Comparison of ENCODE assay signal across 10 mouse cellular contexts in genomic region chr9:97344767-97345297, GRCm38 (mm10). TPM values are rescaled to one million over a fixed set of nuclear protein-coding genes. Genes with fewer than 3 reads are reported as not detected.
A peak's percentile ranks its signal among the peaks of the same experiment; 100 is the strongest.
DNase-seq lines count a peak whose midpoint lies in the region; ATAC-seq and TF ChIP-seq lines count a peak whose summit lies in the region.
"Had no signal": no experiment of that assay in that cellular context is flagged by ENCODE, and none has a peak within 500 bp of the region (broad histone marks: within the 10 kb centered on the region; RNA-seq: fewer than 3 reads in every experiment).

No protein-coding gene starts in this region.

- no peak overlapping the region for H3K27ac ChIP-seq in midbrain, embryonic 14.5 days (replicated peaks; ENCODE audit: low read depth, low read length)
- no peak overlapping the region for H3K27ac ChIP-seq in midbrain, embryonic 16.5 days (ENCODE audit: low read length)
- no peak overlapping the region for H3K27ac ChIP-seq in intestine, embryonic 16.5 days (ENCODE audit: low read length)
- no peak overlapping the region for H3K27ac ChIP-seq in limb, embryonic 14.5 days (replicated peaks; ENCODE audit: low read depth, low read length)
- peak overlapping the region; percentile 21; the same call in 1 of the 2 replicates for H3K27ac ChIP-seq in stomach, embryonic 14.5 days (ENCODE audit: low read length)
- H3K27ac ChIP-seq: embryonic facial prominence, embryonic 13.5 days; layer of hippocampus, adult 2 months had no signal

- H3K9me3 ChIP-seq in midbrain, embryonic 14.5 days (ENCODE audit: control insufficient read depth, low read length) = peaks cover 4% of the 10 kb centered on the region; the same call in 1 of the 2 replicates
- no peaks in the 10 kb centered on the region; the same call in 1 of the 2 replicates for H3K9me3 ChIP-seq in midbrain, embryonic 16.5 days (replicated peaks; ENCODE audit: control insufficient read depth, low read length, poor library complexity, severe bottlenecking)
- H3K9me3 ChIP-seq in intestine, embryonic 16.5 days (ENCODE audit: control insufficient read depth, low read length) = no peaks in the 10 kb centered on the region
- no peaks in the 10 kb centered on the region for H3K9me3 ChIP-seq in limb, embryonic 14.5 days (ENCODE audit: control insufficient read depth, low read length)
- no peaks in the 10 kb centered on the region for H3K9me3 ChIP-seq in stomach, embryonic 14.5 days (ENCODE audit: control insufficient read depth, low read depth, low read length)
- H3K9me3 ChIP-seq: embryonic facial prominence, embryonic 13.5 days had no signal

- TF ChIP-seq POLR2A in limb, embryonic 14.5 days (IDR thresholded peaks at IDR 0.05; ENCODE audit: borderline replicate concordance, extremely low read depth, insufficient read depth, insufficient read length) = no peak

- WGBS in midbrain, embryonic 14.5 days = 80% methylated on average over 12 of the region's 12 CpGs
- 71% methylated on average over 12 of the region's 12 CpGs for WGBS in midbrain, embryonic 16.5 days
- WGBS in intestine, embryonic 16.5 days = 31% methylated on average over 12 of the region's 12 CpGs
- whole genome bisulfite sequencing in limb, embryonic 14.5 days = 41% methylated on average over 12 of the region's 12 CpGs
- WGBS in stomach, embryonic 14.5 days = 31% methylated on average over 12 of the region's 12 CpGs

- no peaks in the 10 kb centered on the region for H3K27me3 ChIP-seq in midbrain, embryonic 14.5 days (ENCODE audit: control insufficient read depth, insufficient read depth, low read length)
- no peaks in the 10 kb centered on the region for H3K27me3 ChIP-seq in midbrain, embryonic 16.5 days (ENCODE audit: control insufficient read depth, insufficient read depth, low read depth, low read length)
- no peaks in the 10 kb centered on the region for H3K27me3 ChIP-seq in intestine, embryonic 16.5 days (replicated peaks; ENCODE audit: control insufficient read depth, insufficient read depth, low read length)
- no peaks in the 10 kb centered on the region for H3K27me3 ChIP-seq in limb, embryonic 14.5 days (ENCODE audit: control insufficient read depth, insufficient read depth, low read length)
- no peaks in the 10 kb centered on the region for H3K27me3 ChIP-seq in stomach, embryonic 14.5 days (ENCODE audit: control insufficient read depth, insufficient read depth, low read length)
- H3K27me3 ChIP-seq: embryonic facial prominence, embryonic 13.5 days had no signal

- H3K36me3 ChIP-seq in midbrain, embryonic 14.5 days (ENCODE audit: control insufficient read depth, insufficient read depth, low read length) = no peaks in the 10 kb centered on the region
- no peaks in the 10 kb centered on the region for H3K36me3 ChIP-seq in midbrain, embryonic 16.5 days (ENCODE audit: control insufficient read depth, insufficient read depth, low read length)
- no peaks in the 10 kb centered on the region for H3K36me3 ChIP-seq in intestine, embryonic 16.5 days (ENCODE audit: control insufficient read depth, insufficient read depth, low read length)
- H3K36me3 ChIP-seq in limb, embryonic 14.5 days (ENCODE audit: control insufficient read depth, insufficient read depth, low read length) = no peaks in the 10 kb centered on the region
- no peaks in the 10 kb centered on the region for H3K36me3 ChIP-seq in stomach, embryonic 14.5 days (ENCODE audit: control insufficient read depth, insufficient read depth, low read length)
- H3K36me3 ChIP-seq: embryonic facial prominence, embryonic 13.5 days had no signal

- H3K4me2 ChIP-seq in midbrain, embryonic 14.5 days (ENCODE audit: low read length) = no peak overlapping the region
- no peak overlapping the region for H3K4me2 ChIP-seq in midbrain, embryonic 16.5 days (ENCODE audit: low read length)
- peak overlapping the region; percentile 20; the same call in 1 of the 2 replicates for H3K4me2 ChIP-seq in intestine, embryonic 16.5 days (ENCODE audit: low read depth, low read length)
- H3K4me2 ChIP-seq in limb, embryonic 14.5 days (replicated peaks; ENCODE audit: low read depth, low read length, severe bottlenecking) = no peak overlapping the region
- no peak overlapping the region for H3K4me2 ChIP-seq in stomach, embryonic 14.5 days (replicated peaks; ENCODE audit: low read depth, low read length)
- H3K4me2 ChIP-seq: embryonic facial prominence, embryonic 13.5 days had no signal

- ATAC-seq in midbrain, embryonic 14.5 days (ENCODE audit: low FRiP score, low TSS enrichment) = no peak
- ATAC-seq in midbrain, embryonic 16.5 days = no peak
- ATAC-seq in intestine, embryonic 16.5 days = peak; percentile 80
- ATAC-seq in limb, embryonic 14.5 days (ENCODE audit: low FRiP score, low read depth) = no peak
- peak; percentile 64 for ATAC-seq in stomach, embryonic 14.5 days (ENCODE audit: insufficient number of reproducible peaks, insufficient read depth, low FRiP score, low read depth)

- DNase-seq in midbrain, embryonic 14.5 days = peak; percentile 67
- peak; percentile 68 for DNase-seq in limb, embryonic 14.5 days (ENCODE audit: low spot score)
- DNase-seq in embryo, embryonic 10.5 days (ENCODE audit: low spot score) = no peak
- no peak for DNase-seq in thymus, postnatal 14 days

- H3K4me3 ChIP-seq in midbrain, embryonic 14.5 days (replicated peaks; ENCODE audit: low read depth, low read length) = no peak overlapping the region
- no peak overlapping the region for H3K4me3 ChIP-seq in midbrain, embryonic 16.5 days (ENCODE audit: low read depth, low read length)
- H3K4me3 ChIP-seq in intestine, embryonic 16.5 days (ENCODE audit: low read length) = no peak overlapping the region
- no peak overlapping the region for H3K4me3 ChIP-seq in limb, embryonic 14.5 days (replicated peaks; ENCODE audit: low read length)
- H3K4me3 ChIP-seq in stomach, embryonic 14.5 days (ENCODE audit: low read depth, low read length) = no peak overlapping the region
- H3K4me3 ChIP-seq: embryonic facial prominence, embryonic 13.5 days; layer of hippocampus, adult 2 months had no signal

- no peak overlapping the region for H3K9ac ChIP-seq in midbrain, embryonic 14.5 days (replicated peaks; ENCODE audit: low read length)
- no peak overlapping the region for H3K9ac ChIP-seq in midbrain, embryonic 16.5 days (ENCODE audit: low read depth, low read length)
- H3K9ac ChIP-seq in intestine, embryonic 16.5 days (ENCODE audit: low read depth, low read length) = no peak overlapping the region
- no peak overlapping the region for H3K9ac ChIP-seq in limb, embryonic 14.5 days (ENCODE audit: low read depth, low read length, severe bottlenecking)
- H3K9ac ChIP-seq in stomach, embryonic 14.5 days (replicated peaks; ENCODE audit: low read depth, low read length) = no peak overlapping the region
- H3K9ac ChIP-seq: embryonic facial prominence, embryonic 13.5 days had no signal

- no peaks in the 10 kb centered on the region for H3K4me1 ChIP-seq in midbrain, embryonic 14.5 days (ENCODE audit: control insufficient read depth, insufficient read depth, low read length)
- H3K4me1 ChIP-seq in midbrain, embryonic 16.5 days (ENCODE audit: control insufficient read depth, insufficient read depth, low read length) = no peaks in the 10 kb centered on the region
- peaks cover 5% of the 10 kb centered on the region; the same call in 1 of the 2 replicates for H3K4me1 ChIP-seq in intestine, embryonic 16.5 days (ENCODE audit: control insufficient read depth, insufficient read depth, low read length)
- peaks cover 9% of the 10 kb centered on the region for H3K4me1 ChIP-seq in limb, embryonic 14.5 days (ENCODE audit: control insufficient read depth, insufficient read depth, low read length)
- no peaks in the 10 kb centered on the region for H3K4me1 ChIP-seq in stomach, embryonic 14.5 days (ENCODE audit: control insufficient read depth, insufficient read depth, low read length)

RNA-seq across cellular contexts. Expression of gene Trim42, which starts 24.9 kb away (rescaled TPM):
- polyA plus RNA-seq in midbrain, embryonic 14.5 days (2014; fragmentation: Nextera tagmentation; extraction: Ambion mirVana) = not detected in 2 replicates
- not detected in 2 replicates for polyA plus RNA-seq in midbrain, embryonic 16.5 days (2015; fragmentation: Nextera tagmentation; extraction: Ambion mirVana)
- polyA plus RNA-seq in intestine, embryonic 16.5 days (2015; fragmentation: Nextera tagmentation; extraction: Ambion mirVana) = not detected in 2 replicates
- not detected in 2 replicates for polyA plus RNA-seq in limb, embryonic 14.5 days (2012; rRNA removed)
- not detected in 2 replicates for polyA plus RNA-seq in limb, embryonic 14.5 days (2014; fragmentation: Nextera tagmentation; extraction: Ambion mirVana)
- not detected in 2 replicates for polyA plus RNA-seq in stomach, embryonic 14.5 days (2014; fragmentation: Nextera tagmentation; extraction: Ambion mirVana)
- polyA plus RNA-seq: embryonic facial prominence, embryonic 13.5 days; spleen, adult 2 months had no signal

Comparison
In these comparisons a context has a peak if more than half of its experiments do, and no peak if none do; other contexts are left out.
1. ATAC-seq: peak in intestine, embryonic 16.5 days (single experiment) and stomach, embryonic 14.5 days (single experiment); none in midbrain, embryonic 14.5 days (single experiment), midbrain, embryonic 16.5 days (single experiment) and limb, embryonic 14.5 days (single experiment).
2. DNase-seq: peak in midbrain, embryonic 14.5 days (single experiment) and limb, embryonic 14.5 days (single experiment); none in embryo, embryonic 10.5 days (single experiment) and thymus, postnatal 14 days (single experiment).